Mouse (Mus musculus) thymus, adult 2 months (tissue): ENCODE measurements around the gene Cbarp. TPM values are rescaled to one million over a fixed set of nuclear protein-coding genes. Genes with fewer than 3 reads are reported as not detected.

Experiments
- DNase-seq: peaks from one replicate; pipeline ENCODE4 v3.0.0; 2021
- H3K27ac ChIP-seq: fragments of 200-500 bp; 2 replicates; pipeline ENCODE4 v1.5.1; 2012; ENCODE audit warnings: low read length, control low read depth; ENCODE audit not compliant: control insufficient read depth, insufficient read depth
- H3K27me3 ChIP-seq: fragments of 200-500 bp; 2 replicates; pipeline ENCODE4 v1.6.1; 2012; ENCODE audit warnings: mild to moderate bottlenecking, low read length, moderate library complexity, mixed read lengths; ENCODE audit not compliant: control insufficient read depth, insufficient read depth
- H3K36me3 ChIP-seq: fragments of 200-500 bp; 2 replicates; pipeline ENCODE4 v1.6.1; 2012; ENCODE audit warnings: mild to moderate bottlenecking, low read length, moderate library complexity; ENCODE audit not compliant: control insufficient read depth, insufficient read depth
- H3K4me1 ChIP-seq: fragments of 200-500 bp; replicated peaks from 2 replicates; pipeline ENCODE4 v1.6.1; 2012; ENCODE audit warnings: low read length; ENCODE audit not compliant: control insufficient read depth, insufficient read depth
- H3K4me3 ChIP-seq: fragments of 200-500 bp; 2 replicates; pipeline ENCODE4 v1.5.1; 2012; ENCODE audit warnings: mild to moderate bottlenecking, low read length, control low read depth, moderate library complexity; ENCODE audit not compliant: control insufficient read depth, insufficient read depth
- CTCF ChIP-seq: fragments of 200-500 bp; IDR thresholded peaks from 2 replicates; pipeline ENCODE4 v1.5.1; 2012; ENCODE audit warnings: mild to moderate bottlenecking, control low read depth, low read length, moderate library complexity, borderline replicate concordance; ENCODE audit not compliant: control insufficient read depth, poor library complexity, insufficient read depth; ENCODE audit errors: extremely low read depth
- POLR2A ChIP-seq: fragments of 200-500 bp; IDR thresholded peaks from 2 replicates; pipeline ENCODE4 v1.6.1; 2012; ENCODE audit warnings: mild to moderate bottlenecking, low read length, control low read depth, moderate library complexity; ENCODE audit not compliant: control insufficient read depth, poor library complexity, insufficient read depth; ENCODE audit errors: extremely low read depth
- WGBS: fragments of 180-500 bp; shearing (Covaris S2); methylation state at CpG from one replicate; pipeline ENCODE4 v1.1.7; 2018; 5-methylcytosine and 5-hydroxymethylcytosine counted together
- polyA plus RNA-seq: library from polyadenylated mRNA; depleted of rRNA; stranded (reverse); fragments of >200 nt; gene quantifications from 2 replicates; pipeline ENCODE4 v1.2.3, GENCODE M21; 2012

Gene Cbarp
- polyA plus RNA-seq, 1 experiment, result 34.0 TPM

- H3K27me3 ChIP-seq, result no peaks in the 10 kb centered on the region
- 16% methylated on average over 12 of the region's 12 CpGs for WGBS
- H3K4me3 ChIP-seq, result peak overlapping the region; percentile 50
- H3K36me3 ChIP-seq, result peaks cover 34% of the 10 kb centered on the region
- TF ChIP-seq POLR2A (no peak), CTCF (no peak)
- DNase-seq, result peak; percentile 68
- H3K4me1 ChIP-seq, result peaks cover 72% of the 10 kb centered on the region
- H3K27ac ChIP-seq, result peak overlapping the region; percentile 89
Measured at GRCm38 (mm10) chr10:80159021-80159560, 18.5 kb upstream of the Cbarp start.

- Histone ChIP-seq H3K4me1 (peaks cover 67% of the 10 kb centered on the region), H3K4me3 (peak overlapping the region; percentile 27), H3K27ac (peak overlapping the region; percentile 89), H3K27me3 (no peaks in the 10 kb centered on the region), H3K36me3 (peaks cover 41% of the 10 kb centered on the region)
- 3% methylated on average over 18 of the region's 18 CpGs for WGBS
- TF ChIP-seq CTCF, result 0 out of 2 replicates have a peak, but pooled peaks have one; percentile 21
- TF ChIP-seq POLR2A, result peak; percentile 67
- DNase-seq, result peak; percentile 68
Measured at GRCm38 (mm10) chr10:80158307-80158986, 17.8 kb upstream of the Cbarp start.

- WGBS, result 78% methylated on average over 15 of the region's 15 CpGs
- Histone ChIP-seq H3K4me1 (peaks cover 64% of the 10 kb centered on the region), H3K27me3 (no peaks in the 10 kb centered on the region), H3K27ac (peak overlapping the region; percentile 85; the same call in 1 of the 2 replicates), H3K4me3 (no peak overlapping the region), H3K36me3 (peaks cover 47% of the 10 kb centered on the region)
- DNase-seq, result no peak
- TF ChIP-seq POLR2A (no peak), CTCF (no peak)
Measured at GRCm38 (mm10) chr10:80157141-80157929, 16.7 kb upstream of the Cbarp start.

- no peak overlapping the region for H3K27ac ChIP-seq
- no peak overlapping the region for H3K4me3 ChIP-seq
- peaks cover 47% of the 10 kb centered on the region for H3K36me3 ChIP-seq
- WGBS, result 92% methylated on average over 7 of the region's 7 CpGs
- no peak for TF ChIP-seq CTCF
- no peak for TF ChIP-seq POLR2A
- no peak for DNase-seq
- H3K4me1 ChIP-seq, result peaks cover 64% of the 10 kb centered on the region
- no peaks in the 10 kb centered on the region for H3K27me3 ChIP-seq
Measured at GRCm38 (mm10) chr10:80156752-80157053, 16.1 kb upstream of the Cbarp start.

- Histone ChIP-seq H3K36me3 (peaks cover 47% of the 10 kb centered on the region), H3K4me3 (no peak overlapping the region), H3K4me1 (peaks cover 63% of the 10 kb centered on the region), H3K27ac (no peak overlapping the region), H3K27me3 (no peaks in the 10 kb centered on the region)
- 87% methylated on average over 29 of the region's 29 CpGs for WGBS
- no peak for DNase-seq
- TF ChIP-seq POLR2A, result no peak
- TF ChIP-seq CTCF, result no peak
Measured at GRCm38 (mm10) chr10:80156002-80156751, 15.5 kb upstream of the Cbarp start.

- peaks cover 47% of the 10 kb centered on the region for H3K36me3 ChIP-seq
- WGBS, result 100% methylated on average over 1 of the region's 1 CpGs
- no peak overlapping the region for H3K27ac ChIP-seq
- no peaks in the 10 kb centered on the region for H3K27me3 ChIP-seq
- DNase-seq, result no peak
- TF ChIP-seq POLR2A, result no peak
- TF ChIP-seq CTCF, result no peak
- peaks cover 54% of the 10 kb centered on the region for H3K4me1 ChIP-seq
- no peak overlapping the region for H3K4me3 ChIP-seq
Measured at GRCm38 (mm10) chr10:80155277-80155676, 14.6 kb upstream of the Cbarp start.
